Mouse (Mus musculus) retina, postnatal 1 day (tissue): Measurements from ENCODE around the gene Map3k11.

ENCODE experiments used
- DNase-seq: peaks from one replicate; pipeline ENCODE4 v3.0.0-alpha.2; 2012

Gene Map3k11

GRCm38 (mm10) chr19:5740320-5741317 is 52.1 kb downstream of the Map3k11 start, which contains the start of gene Ltbp3:
Ltbp3 (plus strand) TSS chr19:5740904.
- DNase-seq, result peak; percentile 47

- peak; percentile 81 for DNase-seq
These were observed 53.2 kb downstream of the Map3k11 start for GRCm38 (mm10) chr19:5741641-5742240.

DNA sequence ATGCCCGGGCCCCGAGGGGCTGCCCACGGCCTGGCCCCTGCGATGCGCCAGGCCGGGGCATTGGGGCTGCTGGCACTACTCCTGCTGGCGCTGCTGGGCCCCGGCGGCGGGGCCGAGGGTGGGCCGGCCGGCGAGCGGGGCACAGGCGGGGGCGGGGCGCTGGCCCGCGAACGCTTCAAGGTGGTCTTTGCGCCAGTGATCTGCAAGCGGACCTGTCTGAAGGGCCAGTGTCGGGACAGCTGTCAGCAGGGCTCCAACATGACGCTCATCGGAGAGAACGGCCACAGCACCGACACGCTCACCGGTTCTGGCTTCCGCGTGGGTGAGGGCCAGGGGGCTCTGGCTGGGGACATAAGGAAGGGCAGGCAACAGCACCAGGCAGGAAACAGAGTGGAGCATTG is 53.7 kb downstream of the Map3k11 start:
- DNase-seq, result no peak

DNA sequence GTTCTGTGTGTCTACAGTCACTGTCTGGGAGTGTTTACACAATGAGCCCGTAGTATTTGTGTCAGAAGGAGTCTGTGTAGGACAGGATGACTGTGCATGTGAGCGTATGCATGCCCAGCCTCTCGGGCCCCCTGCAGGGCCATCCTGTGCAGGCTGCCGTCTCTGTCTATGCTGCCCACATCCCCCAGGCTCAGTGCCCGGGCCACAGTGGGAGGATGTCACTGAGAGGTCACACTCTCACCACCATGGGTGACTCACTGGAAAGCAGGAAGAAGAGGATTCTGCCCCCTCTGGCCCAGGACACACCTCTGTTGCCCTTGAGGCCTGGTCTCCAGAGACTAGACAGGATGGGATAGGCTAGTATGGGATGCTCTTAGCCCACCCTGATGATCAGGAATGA is 55.0 kb downstream of the Map3k11 start:
- no peak for DNase-seq

DNA sequence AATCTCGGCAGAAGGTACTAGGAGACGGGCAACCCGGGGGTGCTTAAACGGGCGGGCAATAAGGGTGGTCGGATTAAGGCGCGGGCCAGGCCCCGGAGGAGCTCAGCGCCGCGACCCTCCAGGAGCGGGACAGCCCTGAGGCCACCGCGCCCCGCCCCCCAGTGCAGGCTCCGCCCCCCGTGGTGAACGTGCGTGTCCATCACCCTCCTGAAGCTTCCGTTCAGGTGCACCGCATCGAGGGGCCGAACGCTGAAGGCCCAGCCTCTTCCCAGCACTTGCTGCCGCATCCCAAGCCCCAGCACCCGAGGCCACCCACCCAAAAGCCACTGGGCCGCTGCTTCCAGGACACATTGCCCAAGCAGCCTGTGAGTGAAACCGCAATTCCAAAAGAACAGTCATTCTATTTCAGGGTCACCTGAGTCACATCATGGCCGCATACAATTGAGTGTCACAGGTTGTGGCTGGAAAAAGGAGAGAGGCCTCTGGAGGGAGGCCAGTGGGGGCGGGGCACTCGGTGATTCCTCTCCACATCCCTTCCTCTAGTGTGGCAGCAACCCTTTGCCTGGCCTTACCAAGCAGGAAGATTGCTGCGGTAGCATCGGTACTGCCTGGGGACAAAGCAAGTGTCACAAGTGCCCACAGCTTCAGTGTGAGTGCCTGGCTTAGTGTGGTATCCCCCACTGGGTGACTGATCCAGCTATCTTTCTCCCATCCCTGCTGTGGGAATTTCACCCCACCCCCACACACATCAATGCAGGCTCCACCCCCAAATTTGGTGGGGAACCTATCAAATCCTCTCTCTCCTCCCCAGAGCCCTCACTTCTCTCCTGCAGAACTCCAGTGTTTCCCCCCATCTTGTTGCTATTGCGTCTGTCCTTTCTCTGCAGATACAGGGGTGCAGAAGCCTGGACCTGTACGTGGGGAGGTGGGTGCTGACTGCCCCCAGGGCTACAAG is 57.5 kb downstream of the Map3k11 start:
- peak; percentile 52 for DNase-seq

DNA sequence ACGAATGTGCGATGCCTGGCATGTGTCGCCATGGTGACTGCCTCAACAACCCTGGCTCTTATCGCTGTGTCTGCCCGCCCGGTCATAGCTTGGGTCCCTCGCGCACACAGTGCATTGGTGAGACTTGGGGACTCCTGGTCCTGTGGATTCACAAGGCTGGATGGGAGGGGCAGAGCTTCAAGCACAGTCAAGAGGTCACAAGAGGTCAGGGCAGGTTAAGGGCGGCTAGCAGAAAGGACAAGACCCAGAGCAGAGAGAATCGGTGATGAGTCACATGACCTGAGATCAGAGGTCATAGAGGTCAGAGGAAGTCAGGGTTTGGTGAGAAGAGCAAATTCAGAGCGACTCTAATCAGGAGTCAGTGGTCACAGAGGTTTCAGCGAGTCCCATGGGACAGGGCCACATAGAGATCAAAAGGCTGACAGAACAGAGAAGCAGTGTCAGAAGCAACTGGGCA is 58.4 kb downstream of the Map3k11 start:
- DNase-seq, result no peak

GRCm38 (mm10) chr19:5749476-5749875 is 60.9 kb downstream of the Map3k11 start:
- no peak for DNase-seq

GRCm38 (mm10) chr19:5750951-5751350 is 62.4 kb downstream of the Map3k11 start:
- DNase-seq, result no peak

GRCm38 (mm10) chr19:5751742-5752141 is 63.2 kb downstream of the Map3k11 start:
- DNase-seq, result peak; percentile 54
